Comparison of ENCODE assay signal across 9 mouse cellular contexts in genomic region chr8:57498847-57499511, GRCm38 (mm10). TPM values are rescaled to one million over a fixed set of nuclear protein-coding genes. Genes with fewer than 3 reads are reported as not detected.
A peak's percentile ranks its signal among the peaks of the same experiment; 100 is the strongest.
DNase-seq lines count a peak whose midpoint lies in the region; ATAC-seq lines count a peak whose summit lies in the region.
"Had no signal": no experiment of that assay in that cellular context is flagged by ENCODE, and none has a peak within 500 bp of the region (broad histone marks: within the 10 kb centered on the region; RNA-seq: fewer than 3 reads in every experiment).

No protein-coding gene starts in this region.

- no peak overlapping the region; the same call in 1 of the 2 replicates for H3K27ac ChIP-seq in forebrain, embryonic 11.5 days (ENCODE audit: low read depth, low read length)
- H3K27ac ChIP-seq in intestine, embryonic 15.5 days: no peak overlapping the region
- no peak overlapping the region for H3K27ac ChIP-seq in liver, embryonic 16.5 days (ENCODE audit: low read length)

- no peaks in the 10 kb centered on the region for H3K27me3 ChIP-seq in forebrain, embryonic 11.5 days (ENCODE audit: control insufficient read depth, insufficient read depth, low read length)
- no peaks in the 10 kb centered on the region for H3K27me3 ChIP-seq in intestine, embryonic 15.5 days (replicated peaks)
- no peaks in the 10 kb centered on the region for H3K27me3 ChIP-seq in liver, embryonic 16.5 days (ENCODE audit: control insufficient read depth, insufficient read depth, low read depth, low read length)

- peaks cover 4% of the 10 kb centered on the region; the same call in 1 of the 2 replicates for H3K4me1 ChIP-seq in forebrain, embryonic 11.5 days (replicated peaks; ENCODE audit: control insufficient read depth, insufficient read depth, low read length)
- H3K4me1 ChIP-seq in intestine, embryonic 15.5 days (replicated peaks): peaks cover 3% of the 10 kb centered on the region; the same call in 1 of the 2 replicates
- H3K4me1 ChIP-seq in liver, embryonic 16.5 days (ENCODE audit: control insufficient read depth, low read depth, low read length): no peaks in the 10 kb centered on the region

- no peaks in the 10 kb centered on the region for H3K36me3 ChIP-seq in forebrain, embryonic 11.5 days (ENCODE audit: control insufficient read depth, insufficient read depth, low read length)
- H3K36me3 ChIP-seq in intestine, embryonic 15.5 days: no peaks in the 10 kb centered on the region
- no peaks in the 10 kb centered on the region for H3K36me3 ChIP-seq in liver, embryonic 16.5 days (ENCODE audit: control insufficient read depth, insufficient read depth)

- no peak overlapping the region for H3K4me2 ChIP-seq in forebrain, embryonic 11.5 days (ENCODE audit: low read depth, low read length, severe bottlenecking)
- H3K4me2 ChIP-seq in intestine, embryonic 15.5 days (replicated peaks): peak overlapping the region; percentile 33
- no peak overlapping the region for H3K4me2 ChIP-seq in liver, embryonic 16.5 days (ENCODE audit: low read depth, low read length)

- H3K9me3 ChIP-seq in forebrain, embryonic 11.5 days (ENCODE audit: control insufficient read depth, low read length): no peaks in the 10 kb centered on the region
- H3K9me3 ChIP-seq in intestine, embryonic 15.5 days: no peaks in the 10 kb centered on the region
- H3K9me3 ChIP-seq in liver, embryonic 16.5 days (replicated peaks; ENCODE audit: control insufficient read depth, low read length): no peaks in the 10 kb centered on the region

- no peak overlapping the region for H3K4me3 ChIP-seq in forebrain, embryonic 11.5 days (ENCODE audit: low read depth, low read length)
- no peak overlapping the region for H3K4me3 ChIP-seq in intestine, embryonic 15.5 days (replicated peaks)
- no peak overlapping the region for H3K4me3 ChIP-seq in liver, embryonic 16.5 days (ENCODE audit: low read depth, low read length)

- WGBS in forebrain, embryonic 11.5 days: 60% methylated on average over 17 of the region's 17 CpGs
- WGBS in intestine, embryonic 15.5 days: 48% methylated on average over 17 of the region's 17 CpGs
- 72% methylated on average over 17 of the region's 17 CpGs for WGBS in liver, embryonic 16.5 days (ENCODE audit: insufficient replicate concordance)

- peak; percentile 45 for ATAC-seq in forebrain, embryonic 11.5 days (replicated peaks; ENCODE audit: low FRiP score)
- peak; percentile 68 for ATAC-seq in intestine, embryonic 15.5 days
- peak; percentile 54 for ATAC-seq in liver, embryonic 16.5 days (ENCODE audit: low read depth)
- ATAC-seq in inflammation-experienced regulatory T-cells, adult 6 months: no peak

- H3K9ac ChIP-seq in forebrain, embryonic 11.5 days (ENCODE audit: low read length): no peak overlapping the region
- no peak overlapping the region for H3K9ac ChIP-seq in intestine, embryonic 15.5 days
- no peak overlapping the region for H3K9ac ChIP-seq in liver, embryonic 16.5 days (ENCODE audit: low read depth, low read length)

- peak; percentile 58 to 90 for DNase-seq in adrenal gland, adult (ENCODE audit: inconsistent age in 2 of 2, low spot score in 1 of 2)
- DNase-seq in adrenal gland, adult 8-10 months: no peak
- DNase-seq in Muller cell, postnatal 12 days (ENCODE audit: inconsistent ontology term): peak; percentile 70
- DNase-seq in forebrain, embryonic 11.5 days (ENCODE audit: low spot score): no peak
- DNase-seq in ovary, adult 18-20 months (ENCODE audit: low spot score): peak; percentile 11

RNA-seq across cellular contexts. Expression of gene Sap30, which starts 11.3 kb away (rescaled TPM):
- 10 to 100 TPM; 12.0 to 16.9 (median 12.8) TPM for total RNA-seq in adrenal gland, adult 8-10 months (2022)
- polyA plus RNA-seq in forebrain, embryonic 11.5 days (2014; fragmentation: Nextera tagmentation; extraction: Ambion mirVana): 131 and 140 TPM in 2 replicates
- polyA plus RNA-seq in intestine, embryonic 15.5 days (2015; fragmentation: Nextera tagmentation; extraction: Ambion mirVana): 29.2 and 37.7 TPM in 2 replicates
- polyA plus RNA-seq in liver, embryonic 16.5 days (2015; fragmentation: Nextera tagmentation; extraction: Ambion mirVana): 9.6 and 10.8 TPM in 2 replicates
- 1 to 10 TPM in 1 of 3 experiments, under 1 TPM in 1, not detected in 1; 0.39 to 2.6 TPM for polyA plus RNA-seq in inflammation-experienced regulatory T-cells, adult 6 months (2017; shearing (Covaris generic))

RNA-seq across cellular contexts. Expression of gene Hmgb2, which starts 12.7 kb away (rescaled TPM):
- total RNA-seq in adrenal gland, adult 8-10 months (2022): 10 to 100 TPM; 11.8 to 18.1 (median 14.3) TPM
- polyA plus RNA-seq in forebrain, embryonic 11.5 days (2014; fragmentation: Nextera tagmentation; extraction: Ambion mirVana): 626 and 749 TPM in 2 replicates
- 281 and 387 TPM in 2 replicates for polyA plus RNA-seq in intestine, embryonic 15.5 days (2015; fragmentation: Nextera tagmentation; extraction: Ambion mirVana)
- 226 and 279 TPM in 2 replicates for polyA plus RNA-seq in liver, embryonic 16.5 days (2015; fragmentation: Nextera tagmentation; extraction: Ambion mirVana)
- polyA plus RNA-seq in inflammation-experienced regulatory T-cells, adult 6 months (2017; shearing (Covaris generic)): 1,000 to 10,000 TPM in 1 of 3 experiments, 100 to 1,000 TPM in 2; 206 to 1,205 (median 248) TPM

RNA-seq across cellular contexts. Expression of gene Scrg1, which starts 43.3 kb away (rescaled TPM):
- under 1 TPM in 2 of 4 experiments, not detected in 2; 0.59 to 0.75 TPM for total RNA-seq in adrenal gland, adult 8-10 months (2022)
- not detected in 2 replicates for polyA plus RNA-seq in forebrain, embryonic 11.5 days (2014; fragmentation: Nextera tagmentation; extraction: Ambion mirVana)
- polyA plus RNA-seq in intestine, embryonic 15.5 days (2015; fragmentation: Nextera tagmentation; extraction: Ambion mirVana): 0.21 and 0.25 TPM in 2 replicates
- 0.54 TPM in 1 of 2 replicates, not detected in the other for polyA plus RNA-seq in liver, embryonic 16.5 days (2015; fragmentation: Nextera tagmentation; extraction: Ambion mirVana)
- polyA plus RNA-seq in inflammation-experienced regulatory T-cells, adult 6 months (2017; shearing (Covaris generic)): not detected
- total RNA-seq: common myeloid progenitor, adult 5-6 weeks had no signal

Comparison
In these comparisons a context has a peak if more than half of its experiments do, and no peak if none do; other contexts are left out.
1. DNase-seq: peak in adrenal gland, adult (2 of 2), Muller cell, postnatal 12 days (single experiment) and ovary, adult 18-20 months (single experiment); none in adrenal gland, adult 8-10 months (single experiment) and forebrain, embryonic 11.5 days (single experiment).